Mouse (Mus musculus) gastrocnemius, postnatal 4 days (tissue): ENCODE data around the gene Chd8. TPM values are rescaled to one million over a fixed set of nuclear protein-coding genes. Genes with fewer than 3 reads are reported as not detected.

Source experiments
- DNase-seq, 2 experiments: peaks; one replicate each; pipeline ENCODE4 v3.0.0; 2021 to 2022; ENCODE audit warnings: low spot score in 2 of 2, mixed read lengths in 2 of 2
- total RNA-seq, 2 experiments: library from RNA; stranded (reverse); gene quantifications; 2 replicates each; pipeline ENCODE4 v1.2.3; 2021

Gene Chd8
- total RNA-seq, 2 experiments from 2014 or later = 76.4 to 78.8 TPM

DNA sequence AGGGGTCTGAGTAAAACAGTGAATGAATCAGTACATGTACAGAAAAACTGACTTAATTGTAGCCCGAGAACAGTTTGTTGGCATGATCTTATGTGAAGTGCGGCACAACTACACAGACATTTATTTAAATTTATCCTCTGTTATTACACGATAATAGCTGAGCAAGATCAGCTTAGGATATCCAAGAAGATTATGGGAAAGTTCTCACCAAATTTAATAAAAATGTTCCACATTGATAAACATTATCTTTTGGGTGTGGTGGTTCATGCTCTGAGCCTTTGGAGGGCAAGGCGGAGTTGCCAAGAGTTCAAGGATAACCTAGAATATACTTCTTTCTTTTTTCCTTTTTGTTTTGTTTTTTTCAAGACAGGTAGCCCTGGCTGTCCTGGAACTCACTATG, 58.2 kb downstream of the Chd8 start:
- DNase-seq = no peak

DNA sequence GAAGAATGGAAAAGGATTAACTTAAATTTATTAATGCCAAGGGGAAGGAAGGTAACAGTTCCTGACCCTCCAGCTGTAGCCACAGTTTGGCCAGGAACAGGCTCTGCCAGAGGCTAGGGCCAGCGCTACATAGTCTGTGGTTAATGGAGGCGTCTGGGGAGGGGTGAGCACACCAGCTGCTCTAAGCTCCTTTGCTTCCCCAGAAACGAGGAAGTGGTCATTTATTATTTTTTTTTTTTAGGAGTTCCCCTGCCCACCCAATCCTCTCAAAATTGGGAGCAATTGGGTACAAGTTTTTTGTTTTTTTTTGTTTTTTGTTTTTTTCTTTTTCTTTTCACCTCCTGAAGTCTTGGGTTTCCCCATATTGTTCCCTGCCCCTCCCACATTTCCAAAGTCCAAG, 59.4 kb downstream of the Chd8 start:
- DNase-seq = no peak

DNA sequence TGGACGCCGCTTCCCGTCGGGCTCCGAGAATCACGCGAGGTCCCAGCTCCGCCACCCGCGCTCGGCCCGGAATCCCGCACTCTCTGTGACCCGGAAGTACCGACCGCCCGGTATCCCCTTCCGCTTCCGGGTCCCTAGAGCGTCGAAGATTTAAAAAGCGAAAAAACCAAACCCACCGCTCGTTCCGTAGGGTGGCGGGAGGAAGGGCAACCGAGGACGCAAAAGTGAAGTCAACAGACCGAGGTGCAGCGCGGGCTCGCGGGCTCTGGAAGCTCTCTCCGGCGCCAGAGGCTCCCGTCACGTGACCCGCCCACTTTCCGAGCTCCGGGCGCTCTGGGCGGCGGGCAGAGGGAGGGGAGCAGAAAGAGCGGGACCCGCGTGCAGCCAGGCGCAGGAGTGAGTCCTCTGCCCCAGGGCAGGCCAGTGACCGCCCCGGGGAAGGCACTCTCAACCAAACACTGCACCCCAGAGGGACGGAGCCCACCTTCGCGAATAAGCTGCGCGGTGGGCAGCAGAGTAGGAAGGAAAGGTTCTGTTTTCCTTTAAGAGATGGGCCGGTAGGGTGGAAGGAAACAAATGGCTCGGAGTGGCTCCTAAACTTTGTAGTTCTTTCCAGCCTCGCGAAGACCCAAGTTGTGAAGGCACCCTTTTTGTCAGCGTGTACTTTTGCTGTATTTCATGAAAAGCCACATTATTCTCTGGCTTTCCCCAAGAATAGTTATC, 60.3 kb downstream of the Chd8 start, which contains the start of gene Supt16:
Gene Supt16 (minus strand): TSS at position 261 of the 723 bp plus-strand sequence.
- peak; percentile 68 to 84 for DNase-seq

DNA sequence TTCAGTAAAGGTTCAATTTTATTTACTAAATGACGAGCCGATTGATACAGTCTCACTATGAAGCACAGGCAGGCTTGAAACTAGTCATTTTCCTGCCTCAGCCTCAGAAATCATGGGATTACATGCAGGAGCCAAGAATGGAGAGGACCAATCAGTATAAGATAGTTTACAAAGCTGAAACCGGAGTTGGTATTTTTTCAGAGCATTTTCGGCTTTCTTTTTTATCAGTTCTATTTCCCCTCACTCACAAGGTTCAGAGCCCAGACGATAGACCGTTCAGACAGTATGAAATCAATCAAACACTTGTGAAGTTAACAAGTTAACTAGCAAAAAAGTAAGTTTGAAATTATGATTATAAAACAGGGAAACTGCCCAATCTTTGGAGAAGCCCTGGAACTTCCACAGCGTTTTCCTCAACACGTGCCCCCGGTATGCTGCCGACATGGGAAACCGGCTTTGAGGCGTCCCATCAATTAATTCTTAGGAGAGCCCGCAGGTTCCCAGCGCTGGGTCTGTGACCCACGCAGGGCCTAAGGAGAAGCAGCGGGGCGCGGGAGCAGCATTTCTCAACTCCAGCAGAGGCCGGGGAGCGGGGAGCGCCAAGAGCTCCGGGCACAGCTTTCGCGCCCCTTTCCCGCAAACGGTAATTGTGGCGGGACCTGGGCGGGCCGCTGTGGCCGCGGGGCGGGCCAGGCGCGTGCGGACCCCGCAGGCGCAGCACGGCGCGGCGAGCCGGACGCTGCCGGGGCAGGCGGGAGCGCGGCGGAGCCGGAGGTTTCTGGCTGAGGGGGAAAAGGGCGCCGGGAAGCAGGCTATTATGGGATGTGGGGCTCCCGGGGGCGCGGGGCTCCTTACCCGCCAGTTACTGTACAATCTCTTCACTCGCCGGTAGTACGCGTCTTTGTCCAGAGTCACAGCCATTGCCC, 61.1 kb downstream of the Chd8 start:
- peak in 1 of 2 experiments; percentile 19 for DNase-seq

DNA sequence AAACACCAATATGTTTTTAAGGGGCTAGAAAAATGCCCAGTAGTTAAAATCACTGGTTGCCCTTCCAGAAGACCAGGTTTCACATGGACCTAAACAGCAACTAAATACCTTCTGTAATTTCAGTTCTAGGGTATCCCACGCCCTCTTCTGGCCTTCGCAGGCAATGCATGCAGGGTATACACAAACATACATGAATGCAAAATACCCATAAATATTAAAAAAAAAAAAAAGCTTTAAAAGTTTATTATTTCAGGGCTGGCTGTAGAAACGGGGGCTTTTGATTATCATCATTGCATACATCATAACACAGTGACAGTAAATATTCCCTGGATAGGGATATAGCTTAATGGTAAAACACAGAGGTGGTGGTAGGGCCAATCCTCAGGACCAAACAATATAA, 61.9 kb downstream of the Chd8 start:
- DNase-seq = peak in 1 of 2 experiments; percentile 35

DNA sequence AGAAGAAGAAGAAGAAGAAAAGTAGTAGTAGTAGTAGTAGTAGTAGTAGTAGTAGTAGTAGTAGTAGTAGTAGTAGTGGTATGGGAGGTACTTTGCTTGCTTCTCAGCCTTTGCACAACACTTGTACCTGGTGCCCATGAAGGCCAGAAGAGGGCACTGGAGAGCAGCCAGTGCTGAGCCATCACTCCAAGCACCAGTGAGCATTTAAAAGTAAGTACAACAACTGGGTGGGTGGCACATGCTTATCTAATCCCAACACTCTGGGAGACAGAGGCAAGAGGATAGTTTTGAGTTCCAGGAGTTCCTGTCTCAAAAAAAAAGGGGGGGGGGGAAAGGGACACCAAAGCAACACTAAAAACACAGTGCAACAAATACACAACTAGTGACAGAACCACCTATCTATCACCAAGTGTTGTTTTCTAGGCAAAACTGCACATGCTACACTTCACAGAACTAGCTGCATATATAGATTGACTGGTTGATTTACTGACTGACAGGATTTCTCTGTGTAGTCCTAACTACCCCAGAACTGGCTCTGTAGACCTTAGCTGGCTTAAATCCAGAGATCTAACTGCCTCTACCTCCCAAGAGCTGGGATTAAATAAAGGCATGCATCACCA, 66.7 kb downstream of the Chd8 start:
- no peak for DNase-seq

DNA sequence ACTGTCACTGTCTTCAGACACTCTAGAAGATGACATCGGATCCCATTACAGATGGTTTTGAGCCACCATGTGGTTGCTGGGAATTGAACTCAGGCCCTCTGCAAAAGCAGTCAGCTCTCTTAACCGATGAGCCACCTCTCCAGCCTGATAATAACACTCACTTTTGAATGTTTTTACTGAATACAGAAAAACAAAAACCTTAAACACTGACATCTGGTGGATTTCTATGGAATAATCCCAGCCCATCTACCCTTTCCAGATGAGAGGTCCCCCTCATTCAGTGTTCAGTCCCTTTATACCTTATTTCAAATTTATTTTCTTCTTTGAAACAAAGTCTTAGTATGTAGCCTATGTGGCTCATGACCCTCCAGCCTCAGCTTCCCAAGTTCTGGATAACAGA, 68.1 kb downstream of the Chd8 start:
- no peak for DNase-seq

DNA sequence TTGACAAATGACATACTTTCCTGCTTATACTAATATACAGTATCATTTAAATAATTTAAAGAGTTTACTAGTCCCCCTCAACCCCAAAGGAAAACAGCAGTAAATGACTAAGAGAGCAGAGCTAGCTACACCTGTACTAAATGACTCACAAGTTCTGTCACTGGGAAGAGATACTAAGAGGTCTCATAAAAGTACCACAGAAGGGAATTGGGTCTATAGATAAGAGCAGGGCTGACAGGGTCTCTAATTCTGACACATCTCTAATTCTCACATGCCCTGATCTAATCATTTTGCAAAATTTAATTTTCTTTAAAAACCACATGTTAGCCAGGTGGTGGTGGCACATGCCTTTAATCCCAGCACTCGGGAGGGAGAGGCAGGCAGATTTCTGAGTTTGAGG, 68.8 kb downstream of the Chd8 start:
- no peak for DNase-seq

DNA sequence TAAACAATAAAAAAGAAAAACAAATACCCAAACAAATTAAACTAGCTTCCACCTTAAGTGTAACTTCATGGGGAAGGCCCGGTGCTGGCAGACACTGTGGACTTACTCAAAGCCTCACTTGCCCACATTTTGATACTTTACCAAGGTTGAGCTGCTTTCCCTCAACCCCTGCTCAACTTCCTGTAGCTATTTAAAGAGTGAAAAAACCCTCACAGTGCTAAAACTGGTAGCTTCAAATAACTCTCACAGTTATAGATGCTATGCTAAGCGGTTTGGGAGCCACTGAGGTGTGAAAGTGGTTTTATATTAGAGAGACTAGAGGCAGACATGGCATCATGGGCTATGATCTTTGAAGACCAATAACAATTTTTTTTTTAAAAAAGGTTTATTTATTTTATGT, 91.0 kb downstream of the Chd8 start:
- no peak for DNase-seq

DNA sequence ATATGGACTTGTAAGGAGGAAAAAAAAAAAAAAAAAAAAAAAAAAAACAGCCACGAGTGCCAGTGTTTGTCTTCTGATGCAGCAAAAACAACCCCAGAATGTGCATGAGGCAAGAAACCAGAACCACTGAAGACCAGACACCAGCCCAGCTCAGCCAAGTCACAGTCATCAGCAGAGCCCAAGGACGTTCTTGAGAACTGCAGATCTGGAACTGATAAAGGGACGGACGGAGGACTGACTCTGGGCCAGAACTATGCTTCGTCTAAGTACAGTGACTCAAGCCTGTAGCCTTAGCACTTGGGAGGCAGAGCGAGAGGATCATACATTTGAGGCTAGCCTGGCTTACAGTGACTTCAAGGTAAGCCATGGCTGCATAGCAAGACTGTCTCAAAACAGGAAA, 96.7 kb downstream of the Chd8 start:
- DNase-seq = no peak

DNA sequence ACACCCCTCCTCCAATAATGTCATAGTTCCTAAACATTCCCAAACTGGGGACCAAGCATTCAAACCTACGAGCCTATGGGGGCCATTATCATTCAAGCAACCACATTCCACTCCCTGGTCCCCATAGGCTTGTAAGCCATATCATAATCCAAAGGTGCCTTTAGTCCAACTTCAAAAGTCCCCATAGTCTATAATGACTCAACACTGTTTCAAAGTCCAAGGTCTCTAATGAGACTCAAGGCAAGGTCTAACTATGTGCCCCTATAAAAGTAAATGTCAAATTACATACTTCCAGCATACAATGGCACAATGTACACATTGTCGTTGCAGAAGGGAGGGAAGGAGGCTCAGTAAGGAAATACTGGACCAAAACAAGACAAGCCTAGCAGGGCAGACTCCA, 102.6 kb downstream of the Chd8 start:
- DNase-seq = no peak

DNA sequence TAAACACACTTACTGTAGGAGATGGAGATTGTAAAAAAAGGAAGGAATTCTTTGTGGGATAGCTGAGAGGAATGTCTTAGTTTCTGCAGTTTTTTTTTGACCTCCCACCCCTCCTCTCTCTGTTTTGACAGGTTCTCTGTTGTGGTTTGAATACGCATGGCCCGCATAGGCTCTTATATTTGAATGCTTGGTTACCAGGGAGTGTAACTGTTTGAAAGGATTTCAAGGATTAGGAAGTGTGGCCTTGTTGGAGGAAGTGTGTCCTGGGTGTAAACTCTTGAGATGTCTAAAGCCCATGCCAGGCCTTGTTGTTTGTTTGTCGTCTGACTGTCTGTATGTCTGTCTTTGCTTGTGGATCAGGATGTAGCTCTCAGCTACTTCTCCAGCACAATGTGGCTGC, 105.0 kb downstream of the Chd8 start:
- no peak for DNase-seq

DNA sequence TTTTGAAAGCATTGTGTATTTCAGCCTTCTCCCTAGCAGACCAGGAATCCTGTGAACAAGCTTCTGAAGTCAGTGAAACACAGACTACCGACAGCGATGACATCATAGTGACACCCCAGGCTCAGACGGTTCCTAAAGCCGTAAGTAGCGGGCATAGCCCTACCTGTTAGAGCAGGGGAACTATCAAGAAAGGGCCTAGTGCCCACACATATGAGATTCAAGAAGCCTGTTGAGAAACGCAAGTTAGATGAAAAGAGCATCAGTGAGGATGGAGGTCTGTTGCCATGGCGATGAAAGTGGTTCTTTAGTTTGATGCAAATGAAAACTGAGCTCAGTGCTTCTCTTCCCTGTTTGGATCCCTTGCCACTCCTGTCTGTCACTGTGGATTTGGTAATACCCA, 105.4 kb downstream of the Chd8 start:
- no peak for DNase-seq

DNA sequence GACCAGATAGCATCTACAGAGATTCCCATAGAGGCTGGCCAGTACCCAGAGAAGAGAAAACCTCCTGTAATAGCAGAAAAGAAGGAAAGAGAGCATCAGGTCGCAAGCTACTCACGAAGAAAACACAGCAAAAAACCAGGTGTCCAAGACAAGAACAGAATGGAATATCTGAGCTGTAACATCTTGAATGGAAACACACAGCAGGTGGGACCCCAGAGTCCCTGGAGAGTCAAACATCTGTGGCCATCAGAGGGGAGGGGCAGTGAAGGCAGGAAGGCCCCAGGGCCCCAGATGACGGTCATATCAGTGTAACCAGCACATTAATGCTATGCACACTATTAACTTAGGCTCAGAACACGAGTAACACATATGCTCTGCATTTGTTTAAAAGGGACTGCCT, 107.7 kb downstream of the Chd8 start:
- DNase-seq = no peak

Other genes with a start within 250 kb of the Chd8 start
- 1 to 10 TPM; 1.1 to 2.8 TPM for gene Tmem253, start 242.1 kb downstream of the Chd8 start, total RNA-seq
- 10 to 100 TPM; 28.3 to 29.7 TPM for gene Zfp219, start 237.0 kb downstream of the Chd8 start, total RNA-seq
- not detected for gene Olfr221, start 215.3 kb downstream of the Chd8 start, total RNA-seq
- 100 to 1,000 TPM; 140 to 156 TPM for gene Hnrnpc, start 153.8 kb downstream of the Chd8 start, total RNA-seq
- under 1 TPM; 0.23 to 0.49 TPM for gene Rpgrip1, start 147.1 kb downstream of the Chd8 start, total RNA-seq
- 10 to 100 TPM; 44.0 to 47.8 TPM for gene Supt16, start 60.4 kb downstream of the Chd8 start, total RNA-seq
- 10 to 100 TPM; 41.8 to 42.0 TPM for gene Tox4, start 21.4 kb upstream of the Chd8 start, total RNA-seq
- 10 to 100 TPM in 1 of 2 experiments, 1 to 10 TPM in 1; 9.1 to 12.5 TPM for gene Rab2b, start 21.8 kb upstream of the Chd8 start, total RNA-seq
- gene Mettl3, start 47.3 kb upstream of the Chd8 start, total RNA-seq = 10 to 100 TPM; 22.1 to 24.8 TPM
- gene Sall2, start 71.0 kb upstream of the Chd8 start, total RNA-seq = 1 to 10 TPM; 7.2 to 7.4 TPM
- gene Olfr1513, start 98.6 kb upstream of the Chd8 start, total RNA-seq = not detected
- not detected for gene Olfr1512, start 121.4 kb upstream of the Chd8 start, total RNA-seq
- gene Olfr1511, start 139.6 kb upstream of the Chd8 start, total RNA-seq = not detected
- gene Olfr1510, start 156.6 kb upstream of the Chd8 start, total RNA-seq = not detected
- not detected for gene Olfr1509, start 185.2 kb upstream of the Chd8 start, total RNA-seq
- gene Olfr1508, start 209.7 kb upstream of the Chd8 start, total RNA-seq = under 1 TPM in 1 of 2 experiments, not detected in 1; 0.05 TPM
- gene Olfr1507, start 238.0 kb upstream of the Chd8 start, total RNA-seq = under 1 TPM in 1 of 2 experiments, not detected in 1; 0.67 TPM